8 mouse cellular contexts compared by ENCODE assay signal in the genomic region with DNA sequence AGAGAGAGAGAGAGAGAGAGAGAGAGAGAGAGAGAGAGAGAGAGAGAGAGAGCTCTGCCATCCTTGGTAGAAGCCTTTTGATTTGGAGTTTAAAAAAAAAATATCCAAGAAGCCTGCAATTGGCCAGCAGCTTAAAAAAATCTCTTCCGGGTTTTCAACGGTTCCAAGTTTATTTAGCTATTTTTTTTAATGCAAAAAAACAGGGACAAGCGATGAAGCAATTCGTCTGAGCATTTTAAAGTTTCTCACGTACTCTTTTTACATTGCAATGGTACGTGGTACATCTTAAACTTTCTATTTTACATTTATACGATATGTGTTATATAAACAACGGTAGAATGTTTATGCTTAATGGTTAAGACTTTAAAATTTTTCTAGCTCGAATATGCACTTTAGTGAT. TPM values are rescaled to one million over a fixed set of nuclear protein-coding genes. Genes with fewer than 3 reads are reported as not detected.
DNase-seq lines count a peak whose midpoint lies in the region; ATAC-seq lines count a peak whose summit lies in the region.

A gene (plus strand): TSS at position 94 of the 400 bp plus-strand sequence.

- peak within 1 kb of the TSS; percentile 55 for H3K4me3 ChIP-seq in lung, embryonic 16.5 days (ENCODE audit: low read length)
- peak within 1 kb of the TSS; percentile 47 for H3K4me3 ChIP-seq in midbrain, embryonic 12.5 days

- under 1% methylated on average over 9 of the region's 9 CpGs for WGBS in lung, embryonic 16.5 days
- 0% methylated on average over 9 of the region's 9 CpGs for WGBS in large intestine, adult 2 months
- 0% methylated on average over 9 of the region's 9 CpGs for WGBS in midbrain, embryonic 12.5 days

- H3K4me1 ChIP-seq in lung, embryonic 16.5 days (replicated peaks; ENCODE audit: control insufficient read depth, insufficient read depth, low read length): peaks cover 20% of the 10 kb centered on the region
- H3K4me1 ChIP-seq in midbrain, embryonic 12.5 days: peaks cover 35% of the 10 kb centered on the region

- peak within 1 kb of the TSS; percentile 69 for H3K4me2 ChIP-seq in lung, embryonic 16.5 days (ENCODE audit: low read depth, low read length)
- peak within 1 kb of the TSS; percentile 62 for H3K4me2 ChIP-seq in midbrain, embryonic 12.5 days (replicated peaks)

- DNase-seq in lung, postnatal 14 days: no peak
- DNase-seq in adrenal gland, postnatal 36 days: no peak
- no peak for DNase-seq in gonadal fat pad, adult 2 months (ENCODE audit: low read depth)
- DNase-seq in large intestine, adult 2 months (ENCODE audit: low read depth, low spot score): no peak
- DNase-seq in testis, postnatal 10 days (ENCODE audit: low spot score): no peak
- DNase-seq in cerebellum, postnatal 4 days (ENCODE audit: low spot score in 2 of 2): no peak

- peak within 1 kb of the TSS; percentile 69 for H3K9ac ChIP-seq in lung, embryonic 16.5 days (ENCODE audit: low read length)
- H3K9ac ChIP-seq in midbrain, embryonic 12.5 days (replicated peaks): peak within 1 kb of the TSS; percentile 62

- no peak; the same call in 1 of the 2 replicates for ATAC-seq in lung, embryonic 16.5 days (ENCODE audit: low read depth)
- ATAC-seq in midbrain, embryonic 12.5 days (ENCODE audit: low FRiP score, low read depth): no peak

- H3K27ac ChIP-seq in lung, embryonic 16.5 days (ENCODE audit: low read length): peak within 1 kb of the TSS; percentile 96
- H3K27ac ChIP-seq in midbrain, embryonic 12.5 days (replicated peaks): peak within 1 kb of the TSS; percentile 91

- no peaks in the 10 kb centered on the region for H3K36me3 ChIP-seq in lung, embryonic 16.5 days (ENCODE audit: control insufficient read depth, insufficient read depth, low read length)
- no peaks in the 10 kb centered on the region for H3K36me3 ChIP-seq in midbrain, embryonic 12.5 days

- H3K27me3 ChIP-seq in lung, embryonic 16.5 days (ENCODE audit: control insufficient read depth, insufficient read depth, low read depth, low read length): no peaks in the 10 kb centered on the region
- peaks cover 41% of the 10 kb centered on the region for H3K27me3 ChIP-seq in midbrain, embryonic 12.5 days

- H3K9me3 ChIP-seq in lung, embryonic 16.5 days (ENCODE audit: control insufficient read depth, low read length): no peaks in the 10 kb centered on the region
- no peaks in the 10 kb centered on the region for H3K9me3 ChIP-seq in midbrain, embryonic 12.5 days

RNA-seq across cellular contexts. Expression of the gene that starts here (rescaled TPM):
- polyA plus RNA-seq in lung, embryonic 16.5 days (2015; fragmentation: Nextera tagmentation; extraction: Ambion mirVana): 48.3 and 52.9 TPM in 2 replicates
- 100 to 1,000 TPM; 124 to 204 TPM for total RNA-seq in adrenal gland, postnatal 36 days (2021)
- 56.8 and 62.1 TPM in 2 replicates for polyA plus RNA-seq in gonadal fat pad, adult 2 months (2012; rRNA removed)
- polyA plus RNA-seq in large intestine, adult 2 months (2012; rRNA removed): 10.3 and 24.5 TPM in 2 replicates
- 28.5 and 28.6 TPM in 2 replicates for polyA plus RNA-seq in midbrain, embryonic 12.5 days (2016; fragmentation: Nextera tagmentation; extraction: Ambion mirVana)
